Mouse (Mus musculus): Measurements from ENCODE around the gene Insig1. TPM values are rescaled to one million over a fixed set of nuclear protein-coding genes. Genes with fewer than 3 reads are reported as not detected.

Gene Insig1
- polyA plus RNA-seq (2012), result not detected in 2 replicates

GRCm38 (mm10) chr5:28070828-28071455 is at the start of gene Insig1:
TSS of gene Insig1 (plus strand) at chr5:28071363.
- no peak for TF ChIP-seq GATA1 (IDR thresholded peaks at IDR 0.05; ENCODE audit: low read length)

GRCm38 (mm10) chr5:28023452-28023851 is 47.7 kb upstream of the Insig1 start:
- no peak for TF ChIP-seq GATA1 (IDR thresholded peaks at IDR 0.05; ENCODE audit: low read length)

GRCm38 (mm10) chr5:28031577-28032236 is 39.5 kb upstream of the Insig1 start:
- TF ChIP-seq GATA1 (IDR thresholded peaks at IDR 0.05; ENCODE audit: low read length), result no peak

GRCm38 (mm10) chr5:28032866-28033265 is 38.3 kb upstream of the Insig1 start:
- no peak for TF ChIP-seq GATA1 (IDR thresholded peaks at IDR 0.05; ENCODE audit: low read length)

GRCm38 (mm10) chr5:28033281-28033680 is 37.9 kb upstream of the Insig1 start:
- TF ChIP-seq GATA1 (IDR thresholded peaks at IDR 0.05; ENCODE audit: low read length), result no peak

- TF ChIP-seq GATA1 (IDR thresholded peaks at IDR 0.05; ENCODE audit: low read length), result no peak
These were observed 37.3 kb upstream of the Insig1 start for GRCm38 (mm10) chr5:28033826-28034225.

- TF ChIP-seq GATA1 (IDR thresholded peaks at IDR 0.05; ENCODE audit: low read length), result no peak
These were observed 35.2 kb upstream of the Insig1 start for GRCm38 (mm10) chr5:28036011-28036410.

GRCm38 (mm10) chr5:28036518-28036917 is 34.6 kb upstream of the Insig1 start:
- TF ChIP-seq GATA1 (IDR thresholded peaks at IDR 0.05; ENCODE audit: low read length), result no peak

- TF ChIP-seq GATA1 (IDR thresholded peaks at IDR 0.05; ENCODE audit: low read length), result no peak
These were observed 34.0 kb upstream of the Insig1 start for GRCm38 (mm10) chr5:28037172-28037591.

GRCm38 (mm10) chr5:28037639-28038038 is 33.5 kb upstream of the Insig1 start:
- no peak for TF ChIP-seq GATA1 (IDR thresholded peaks at IDR 0.05; ENCODE audit: low read length)

- no peak for TF ChIP-seq GATA1 (IDR thresholded peaks at IDR 0.05; ENCODE audit: low read length)
These were observed 33.0 kb upstream of the Insig1 start for GRCm38 (mm10) chr5:28038115-28038514.

GRCm38 (mm10) chr5:28039746-28040655 is 31.2 kb upstream of the Insig1 start:
- TF ChIP-seq GATA1 (IDR thresholded peaks at IDR 0.05; ENCODE audit: low read length), result no peak

- no peak for TF ChIP-seq GATA1 (IDR thresholded peaks at IDR 0.05; ENCODE audit: low read length)
These were observed 30.4 kb upstream of the Insig1 start for GRCm38 (mm10) chr5:28040726-28041125.

GRCm38 (mm10) chr5:28042021-28042420 is 29.1 kb upstream of the Insig1 start:
- no peak for TF ChIP-seq GATA1 (IDR thresholded peaks at IDR 0.05; ENCODE audit: low read length)

GRCm38 (mm10) chr5:28042779-28043178 is 28.4 kb upstream of the Insig1 start:
- TF ChIP-seq GATA1 (IDR thresholded peaks at IDR 0.05; ENCODE audit: low read length), result no peak

GRCm38 (mm10) chr5:28043386-28043785 is 27.8 kb upstream of the Insig1 start:
- no peak for TF ChIP-seq GATA1 (IDR thresholded peaks at IDR 0.05; ENCODE audit: low read length)

Data from G1E-ER4 (cell line).